Comparison of ENCODE assay signal across 8 mouse cellular contexts in genomic region chr1:105844341-105845006, GRCm38 (mm10).
DNase-seq lines count a peak whose midpoint lies in the region; ATAC-seq and TF ChIP-seq lines count a peak whose summit lies in the region.
"Had no signal": no experiment of that assay in that cellular context is flagged by ENCODE, and none has a peak within 500 bp of the region (broad histone marks: within the 10 kb centered on the region; RNA-seq: fewer than 3 reads in every experiment).

No protein-coding gene starts in this region.

- no peak overlapping the region for H3K27ac ChIP-seq in lung, embryonic 16.5 days (ENCODE audit: low read length)
- 0 out of 2 replicates have a peak overlapping the region, but pooled peaks have one; percentile 14 for H3K27ac ChIP-seq in midbrain, embryonic 13.5 days
- H3K27ac ChIP-seq: liver, embryonic 13.5 days had no signal

- no peaks in the 10 kb centered on the region for H3K36me3 ChIP-seq in lung, embryonic 16.5 days (ENCODE audit: control insufficient read depth, insufficient read depth, low read length)
- H3K36me3 ChIP-seq in midbrain, embryonic 13.5 days, result no peaks in the 10 kb centered on the region
- H3K36me3 ChIP-seq: liver, embryonic 13.5 days had no signal

- TF ChIP-seq CTCF in lung, adult 2 months (IDR thresholded peaks at IDR 0.05; ENCODE audit: insufficient read depth, low read length), result no peak

- 0 out of 2 replicates have a peak, but pooled peaks have one; percentile 20 for ATAC-seq in lung, embryonic 16.5 days (ENCODE audit: low read depth)
- peak; percentile 89 for ATAC-seq in midbrain, embryonic 13.5 days

- peaks cover 6% of the 10 kb centered on the region; the same call in 1 of the 2 replicates for H3K4me1 ChIP-seq in lung, embryonic 16.5 days (replicated peaks; ENCODE audit: control insufficient read depth, insufficient read depth, low read length)
- no peaks in the 10 kb centered on the region for H3K4me1 ChIP-seq in lung, adult 2 months (ENCODE audit: control insufficient read depth, insufficient read depth, low read length)
- peaks cover 17% of the 10 kb centered on the region for H3K4me1 ChIP-seq in midbrain, embryonic 13.5 days (replicated peaks)

- no peaks in the 10 kb centered on the region for H3K9me3 ChIP-seq in lung, embryonic 16.5 days (ENCODE audit: control insufficient read depth, low read length)
- H3K9me3 ChIP-seq in midbrain, embryonic 13.5 days, result no peaks in the 10 kb centered on the region
- H3K9me3 ChIP-seq: liver, embryonic 13.5 days had no signal

- no peak for TF ChIP-seq POLR2A in lung, adult 2 months (IDR thresholded peaks at IDR 0.05; ENCODE audit: borderline replicate concordance, extremely low read depth, low read depth, low read length)

- peak overlapping the region; percentile 34 for H3K4me2 ChIP-seq in lung, embryonic 16.5 days (ENCODE audit: low read depth, low read length)
- peak overlapping the region; percentile 66 for H3K4me2 ChIP-seq in midbrain, embryonic 13.5 days (replicated peaks)
- H3K4me2 ChIP-seq: liver, embryonic 13.5 days had no signal

- WGBS in lung, embryonic 16.5 days, result 7% methylated on average over 28 of the region's 28 CpGs
- 16% methylated on average over 28 of the region's 28 CpGs for WGBS in lung, adult 2 months
- WGBS in midbrain, embryonic 13.5 days, result 7% methylated on average over 28 of the region's 28 CpGs

- no peak for DNase-seq in lung, adult 2 months
- peak; percentile 75 for DNase-seq in cerebellum, postnatal 25 days
- peak; percentile 6 for DNase-seq in heart, postnatal 4 days
- DNase-seq in Muller cell, postnatal 12 days (ENCODE audit: inconsistent ontology term), result no peak
- DNase-seq in layer of hippocampus, adult 8-10 months (ENCODE audit: low spot score in 2 of 2), result no peak
- DNase-seq: liver, embryonic 13.5 days had no signal

- peaks cover 10% of the 10 kb centered on the region for H3K27me3 ChIP-seq in lung, embryonic 16.5 days (ENCODE audit: control insufficient read depth, insufficient read depth, low read depth, low read length)
- peaks cover 6% of the 10 kb centered on the region; the same call in 1 of the 2 replicates for H3K27me3 ChIP-seq in midbrain, embryonic 13.5 days

- no peak overlapping the region for H3K4me3 ChIP-seq in lung, embryonic 16.5 days (ENCODE audit: low read length)
- no peak overlapping the region for H3K4me3 ChIP-seq in lung, adult 2 months (replicated peaks; ENCODE audit: extremely low read depth, low read depth, low read length)
- H3K4me3 ChIP-seq in midbrain, embryonic 13.5 days (replicated peaks), result peak overlapping the region; percentile 41
- H3K4me3 ChIP-seq: liver, embryonic 13.5 days had no signal

- H3K9ac ChIP-seq in lung, embryonic 16.5 days (ENCODE audit: low read length), result no peak overlapping the region
- peak overlapping the region; percentile 65 for H3K9ac ChIP-seq in midbrain, embryonic 13.5 days (replicated peaks)
- H3K9ac ChIP-seq: liver, embryonic 13.5 days had no signal

Comparison
In these comparisons a context has a peak if more than half of its experiments do, and no peak if none do; other contexts are left out.
1. DNase-seq: peak in cerebellum, postnatal 25 days (2 of 2) and heart, postnatal 4 days (single experiment); none in lung, adult 2 months (single experiment), Muller cell, postnatal 12 days (single experiment) and layer of hippocampus, adult 8-10 months (0 of 2).